In genomic region chr19:6097847-6098246, GRCm38 (mm10) we compare ENCODE assay signal across 26 mouse cellular contexts. TPM values are rescaled to one million over a fixed set of nuclear protein-coding genes. Genes with fewer than 3 reads are reported as not detected.
"Had no signal": no experiment of that assay in that cellular context is flagged by ENCODE, and none has a peak within 500 bp of the region (broad histone marks: within the 10 kb centered on the region; RNA-seq: fewer than 3 reads in every experiment).

No protein-coding gene starts in this region.

- H3K9ac ChIP-seq: intestine, embryonic 15.5 days; limb, embryonic 12.5 days; limb, embryonic 15.5 days; liver, embryonic 14.5 days; liver, postnatal 0 days; lung, embryonic 14.5 days; stomach, embryonic 15.5 days had no signal

- H3K27me3 ChIP-seq: intestine, embryonic 15.5 days; limb, embryonic 12.5 days; limb, embryonic 15.5 days; stomach, embryonic 15.5 days had no signal

- H3K4me2 ChIP-seq: intestine, embryonic 15.5 days; limb, embryonic 12.5 days; limb, embryonic 15.5 days; liver, embryonic 11.5 days; lung, embryonic 14.5 days; midbrain, embryonic 11.5 days; stomach, embryonic 15.5 days had no signal

- ATAC-seq: intestine, embryonic 15.5 days; liver, postnatal 0 days; lung, postnatal 0 days had no signal

- H3K9me3 ChIP-seq: intestine, embryonic 15.5 days; limb, embryonic 12.5 days; limb, embryonic 15.5 days; stomach, embryonic 15.5 days had no signal

- H3K27ac ChIP-seq: intestine, embryonic 15.5 days; limb, embryonic 12.5 days; limb, embryonic 15.5 days; liver, embryonic 14.5 days; macrophage; stomach, embryonic 15.5 days had no signal

- DNase-seq: kidney, adult 18-20 months; left cerebral cortex, postnatal 4 days; liver, postnatal 0 days; lung, embryonic 14.5 days; midbrain, embryonic 14.5 days; right cerebral cortex, postnatal 14 days; right cerebral cortex, postnatal 4 days; spleen, adult 18-20 months; thymus, adult 18-20 months; thymus, postnatal 36 days had no signal

- H3K4me1 ChIP-seq: intestine, embryonic 15.5 days; limb, embryonic 12.5 days; limb, embryonic 15.5 days; stomach, embryonic 15.5 days had no signal

- H3K4me3 ChIP-seq: intestine, embryonic 15.5 days; limb, embryonic 12.5 days; limb, embryonic 15.5 days; stomach, embryonic 15.5 days had no signal

RNA-seq across cellular contexts. Expression of gene AC131692.1, which starts 3.6 kb away (rescaled TPM):
- total RNA-seq: layer of hippocampus, adult 18-20 months; layer of hippocampus, postnatal 14 days; left cerebral cortex, adult 8-10 months; left cerebral cortex, postnatal 14 days; left cerebral cortex, postnatal 4 days; midbrain, postnatal 0 days had no signal
- polyA plus RNA-seq: limb, embryonic 15.5 days; liver, postnatal 0 days; lung, embryonic 14.5 days; lung, postnatal 0 days; midbrain, embryonic 14.5 days; midbrain, postnatal 0 days; neural tube, embryonic 11.5 days; neural tube, embryonic 14.5 days had no signal

RNA-seq across cellular contexts. Expression of gene Naaladl1, which starts 7.7 kb away (rescaled TPM):
- total RNA-seq: layer of hippocampus, postnatal 14 days; left cerebral cortex, postnatal 14 days had no signal
- polyA plus RNA-seq: lung, postnatal 0 days; macrophage had no signal

RNA-seq across cellular contexts. Expression of gene Cdca5, which starts 13.1 kb away (rescaled TPM):
- total RNA-seq: layer of hippocampus, adult 18-20 months had no signal

RNA-seq across cellular contexts. Expression of gene Gm28374, which starts 15.8 kb away (rescaled TPM):
- total RNA-seq: midbrain, postnatal 0 days had no signal
